Mouse (Mus musculus): Measurements from ENCODE around the gene Olfr1387.
"Not testable (repeated sequence)": the region's sequence is repeated elsewhere in the genome, so short reads cannot be mapped to it uniquely, and the experiment has no call there.

DNA sequence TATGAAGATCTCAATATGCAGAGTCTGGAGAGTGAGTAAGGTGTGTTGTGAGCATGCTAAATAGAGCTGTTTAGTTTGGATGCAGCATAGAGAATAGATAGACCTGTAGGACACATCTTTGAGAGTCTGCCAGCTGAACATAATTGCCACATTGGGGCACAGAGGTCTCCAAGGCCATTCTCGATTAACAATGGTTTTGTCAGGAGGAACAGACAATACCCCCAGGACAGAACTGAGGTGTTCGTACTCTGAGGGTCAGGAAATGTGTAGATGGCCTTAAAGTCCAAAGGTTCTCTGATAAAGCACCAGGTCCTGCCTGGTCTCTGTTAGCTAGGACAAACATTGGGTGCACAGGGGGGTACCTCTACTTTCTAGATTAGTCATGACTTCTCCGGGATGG lies 9.6 kb downstream of the Olfr1387 start, which contains the start of gene Olfr1386:
- not testable (repeated sequence) for TF ChIP-seq POLR2A (IDR thresholded peaks at IDR 0.05; ENCODE audit: borderline replicate concordance, extremely low read depth, insufficient read depth, insufficient read length, poor library complexity, severe bottlenecking); CTCF (IDR thresholded peaks at IDR 0.05; ENCODE audit: borderline replicate concordance, extremely low read depth, insufficient read depth, insufficient read length)
